Mouse (Mus musculus) spleen, adult 2 months (tissue): Measurements from ENCODE around the gene Gm8127.
"Not testable (repeated sequence)": the region's sequence is repeated elsewhere in the genome, so short reads cannot be mapped to it uniquely, and the experiment has no call there.

Experiments
- CTCF ChIP-seq: fragments of 200-500 bp; IDR thresholded peaks from 2 replicates; pipeline ENCODE4 v1.5.1; 2011; ENCODE audit warnings: mild to moderate bottlenecking, inconsistent platforms; ENCODE audit not compliant: insufficient read depth, insufficient read length, insufficient replicate concordance; ENCODE audit errors: extremely low read depth
- POLR2A ChIP-seq: fragments of 200-500 bp; IDR thresholded peaks from 2 replicates; pipeline ENCODE4 v1.6.1; 2011; ENCODE audit warnings: low read depth, low read length, inconsistent platforms

DNA sequence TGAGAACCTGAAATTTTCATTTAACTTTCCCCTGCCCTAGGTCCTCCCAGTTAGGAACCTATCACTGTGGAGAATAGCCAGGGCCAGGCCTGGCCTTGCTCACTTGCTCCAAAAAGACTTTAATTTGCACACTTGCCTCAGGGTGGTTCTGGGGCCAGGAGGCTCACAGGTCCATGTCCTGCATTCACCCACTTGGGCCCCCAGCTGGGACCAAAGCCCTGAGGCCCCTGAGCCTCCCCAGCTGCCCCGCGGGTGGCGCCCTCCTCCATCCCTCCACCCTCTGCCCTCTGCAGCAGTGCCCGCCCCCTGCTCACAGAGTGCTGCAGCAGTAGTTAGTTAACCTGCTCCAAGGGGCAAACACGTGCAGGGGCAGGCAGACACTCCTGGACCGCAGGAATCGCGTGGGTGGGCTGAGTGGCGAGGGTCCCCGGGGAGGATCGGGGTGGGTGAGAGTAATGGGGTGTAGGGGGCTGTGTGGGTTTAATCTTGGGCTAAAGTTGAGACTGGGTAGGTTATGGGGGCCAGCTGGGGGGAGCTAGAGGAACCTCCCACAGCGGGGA lies 43.9 kb downstream of the Gm8127 start:
- TF ChIP-seq CTCF, POLR2A: not testable (repeated sequence)
